Mouse (Mus musculus) thymus, adult 2 months (tissue): ENCODE results near the gene Rbbp6.

ENCODE experiments used
- CTCF ChIP-seq: fragments of 200-500 bp; IDR thresholded peaks from 2 replicates; pipeline ENCODE4 v1.5.1; 2012; ENCODE audit warnings: mild to moderate bottlenecking, control low read depth, low read length, moderate library complexity, borderline replicate concordance; ENCODE audit not compliant: control insufficient read depth, poor library complexity, insufficient read depth; ENCODE audit errors: extremely low read depth
- POLR2A ChIP-seq: fragments of 200-500 bp; IDR thresholded peaks from 2 replicates; pipeline ENCODE4 v1.6.1; 2012; ENCODE audit warnings: mild to moderate bottlenecking, low read length, control low read depth, moderate library complexity; ENCODE audit not compliant: control insufficient read depth, poor library complexity, insufficient read depth; ENCODE audit errors: extremely low read depth

GRCm38 (mm10) chr7:122965386-122965785 is at the start of gene Rbbp6:
- TF ChIP-seq POLR2A (no peak), CTCF (no peak)
